Mouse (Mus musculus) monocyte, adult 59 days (primary cell): ENCODE measurements around the gene Hist1h2ao. TPM values are rescaled to one million over a fixed set of nuclear protein-coding genes. Genes with fewer than 3 reads are reported as not detected.

Experiments
- total RNA-seq, 2 experiments: library from RNA; stranded (reverse); gene quantifications; one replicate each; pipeline ENCODE4 v1.2.4; 2023

The Hist1h2ao gene
- 100 to 1,000 TPM; 303 to 332 TPM for total RNA-seq

GRCm38 (mm10) chr13:21810073-21810472 is at the start of gene Hist1h2ao, which contains the start of gene Hist1h2bq:
Gene Hist1h2ao (plus strand): TSS chr13:21810465.
Gene Hist1h2bq (minus strand): TSS chr13:21810197.

DNA sequence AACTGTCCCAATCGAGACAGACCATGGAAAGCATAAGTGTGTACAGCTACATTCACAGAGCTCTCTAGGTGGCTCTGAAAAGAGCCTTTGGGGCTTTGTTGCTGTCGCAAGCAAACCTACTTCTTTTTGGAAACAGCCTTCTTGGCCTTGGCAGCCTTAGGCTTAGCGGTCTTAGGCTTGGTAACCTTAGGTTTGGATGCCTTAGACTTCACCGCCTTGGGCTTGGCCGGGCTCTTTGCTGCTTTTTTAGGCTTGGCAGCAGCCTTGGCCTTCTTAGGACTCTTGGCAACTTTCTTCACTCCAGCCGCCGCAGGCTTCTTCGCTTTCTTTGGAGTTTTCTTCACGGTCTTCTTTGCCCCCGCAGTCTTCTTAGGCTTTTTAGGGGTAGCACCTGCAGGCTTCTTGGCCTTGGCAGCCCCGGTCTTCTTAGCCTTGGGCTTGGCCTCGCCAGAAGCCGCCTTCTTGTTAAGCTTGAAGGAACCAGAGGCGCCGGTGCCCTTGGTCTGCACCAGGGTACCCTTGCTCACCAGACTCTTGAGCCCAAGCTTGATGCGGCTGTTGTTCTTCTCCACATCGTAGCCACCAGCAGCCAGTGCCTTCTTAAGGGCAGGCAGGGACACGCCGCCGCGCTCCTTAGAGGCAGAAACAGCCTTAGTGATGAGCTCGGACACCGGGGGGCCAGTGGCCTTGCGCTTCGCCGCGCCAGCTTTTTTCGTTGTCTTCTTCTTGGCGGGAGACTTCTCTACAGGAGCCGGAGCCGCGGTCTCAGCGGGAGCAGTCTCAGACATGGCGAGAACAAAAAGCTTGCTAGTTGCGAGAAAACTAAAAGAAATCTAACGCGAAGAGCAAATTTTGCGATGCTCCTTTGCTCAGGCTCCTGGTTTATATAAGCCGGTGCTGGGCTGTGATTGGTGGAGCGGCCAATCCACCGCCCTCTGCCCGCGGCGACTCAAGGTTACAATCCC is 30.2 kb upstream of the Hist1h2ao start, which contains the start of gene Hist1h1b:
Hist1h1b (minus strand) TSS at position 859 of the 965 bp plus-strand sequence.

GRCm38 (mm10) chr13:21783255-21783617 is 27.0 kb upstream of the Hist1h2ao start, which contains the start of gene Hist1h3i:
Gene Hist1h3i (minus strand): TSS chr13:21783370.

GRCm38 (mm10) chr13:21786899-21787629 is 23.2 kb upstream of the Hist1h2ao start, which contains the start of the genes Hist1h2an and Hist1h2bp:
Gene Hist1h2an (minus strand): TSS chr13:21787218.
Gene Hist1h2bp (plus strand): TSS chr13:21787461.

GRCm38 (mm10) chr13:21811539-21811938 is 1.3 kb downstream of the Hist1h2ao start, which contains the start of gene Hist1h4m:
Gene Hist1h4m (plus strand): TSS chr13:21811746.

DNA sequence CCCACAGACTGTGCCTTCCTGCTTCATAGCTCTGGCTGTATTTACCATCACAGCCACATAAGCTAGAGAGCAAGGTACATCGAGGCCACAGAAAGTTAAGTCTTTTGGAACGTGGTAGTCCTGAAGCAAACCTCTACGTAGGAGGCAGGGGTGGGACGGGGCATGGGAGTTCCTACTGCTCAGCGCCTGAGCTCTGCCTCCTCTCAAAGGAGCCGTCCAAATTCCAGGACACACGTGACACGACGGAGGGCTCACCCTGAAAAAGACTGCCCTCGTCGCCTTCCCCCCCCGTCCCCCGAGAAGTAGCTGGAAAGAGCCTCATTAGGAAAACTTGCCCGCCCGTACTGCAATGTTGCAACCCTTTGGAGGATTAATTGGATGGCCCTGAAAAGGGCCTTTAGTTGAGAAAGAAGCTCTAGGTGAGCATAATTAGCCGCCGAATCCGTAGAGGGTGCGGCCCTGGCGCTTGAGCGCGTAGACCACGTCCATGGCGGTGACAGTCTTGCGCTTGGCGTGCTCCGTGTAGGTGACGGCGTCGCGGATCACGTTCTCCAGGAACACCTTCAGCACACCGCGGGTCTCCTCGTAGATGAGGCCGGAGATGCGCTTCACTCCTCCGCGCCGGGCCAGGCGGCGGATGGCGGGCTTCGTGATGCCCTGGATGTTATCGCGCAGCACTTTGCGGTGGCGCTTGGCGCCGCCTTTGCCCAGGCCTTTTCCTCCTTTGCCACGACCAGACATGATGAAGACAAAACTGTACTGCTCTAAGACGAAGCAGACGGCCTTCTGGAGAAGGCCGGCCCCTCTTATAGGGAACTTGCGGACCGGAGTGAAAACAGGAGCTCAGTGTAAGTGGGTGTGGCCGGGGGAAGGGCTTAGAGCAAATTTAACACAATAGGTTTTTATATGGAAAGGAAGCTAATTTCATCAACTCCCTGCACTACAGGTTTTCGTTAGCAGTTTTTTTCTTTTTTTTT is 21.4 kb downstream of the Hist1h2ao start, which contains the start of gene Hist1h4n:
Hist1h4n (minus strand) TSS at position 779 of the 977 bp plus-strand sequence.

DNA sequence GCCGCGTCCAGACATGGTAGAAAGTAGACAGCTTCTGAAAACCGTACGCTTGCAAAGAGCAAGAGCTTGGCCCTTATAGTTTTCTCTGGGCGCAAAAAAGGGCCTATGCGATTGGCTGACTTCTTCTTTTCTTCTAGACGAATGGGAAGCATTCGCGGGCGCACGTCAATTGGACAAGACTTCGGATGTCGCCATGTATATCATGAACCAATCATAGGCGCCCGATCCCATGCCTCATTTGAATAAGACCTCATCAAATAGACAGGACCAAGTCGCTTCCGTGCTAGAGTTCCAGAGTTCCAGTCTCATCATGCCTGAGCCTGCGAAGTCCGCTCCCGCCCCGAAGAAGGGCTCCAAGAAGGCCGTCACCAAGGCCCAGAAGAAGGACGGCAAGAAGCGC is 23.2 kb downstream of the Hist1h2ao start, which contains the start of the genes Hist1h2ap and Hist1h2br:
Hist1h2ap (minus strand) TSS at position 47 of the 400 bp plus-strand sequence.
Hist1h2br (plus strand) TSS at position 283 of the 400 bp plus-strand sequence.

Other genes starting within 250 kb of the Hist1h2ao start
- not detected for gene Olfr1364, start 228.7 kb upstream of the Hist1h2ao start, total RNA-seq
- gene Olfr1362, start 196.4 kb upstream of the Hist1h2ao start, total RNA-seq = not detected
- not detected for gene Olfr11, start 167.9 kb upstream of the Hist1h2ao start, total RNA-seq
- gene Olfr1361, start 147.1 kb upstream of the Hist1h2ao start, total RNA-seq = not detected
- not detected for gene Olfr1360, start 133.1 kb upstream of the Hist1h2ao start, total RNA-seq
- gene Olfr1359, start 112.4 kb upstream of the Hist1h2ao start, total RNA-seq = not detected
- 100 to 1,000 TPM in 1 of 2 experiments, 10 to 100 TPM in 1; 76.3 to 127 TPM for gene Hist1h2bl, start 94.3 kb upstream of the Hist1h2ao start, total RNA-seq
- gene Hist1h2ai, start 94.0 kb upstream of the Hist1h2ao start, total RNA-seq = 10 to 100 TPM; 49.1 to 81.3 TPM
- 100 to 1,000 TPM; 116 to 129 TPM for gene Hist1h3h, start 92.8 kb upstream of the Hist1h2ao start, total RNA-seq
- 10 to 100 TPM in 1 of 2 experiments, 1 to 10 TPM in 1; 9.8 to 11.6 TPM for gene Hist1h2bm, start 88.4 kb upstream of the Hist1h2ao start, total RNA-seq
- 10 to 100 TPM; 15.5 to 16.5 TPM for gene Hist1h4j, start 75.4 kb upstream of the Hist1h2ao start, total RNA-seq
- gene Hist1h4k, start 60.0 kb upstream of the Hist1h2ao start, total RNA-seq = 100 to 1,000 TPM; 368 to 459 TPM
- 10 to 100 TPM; 38.3 to 45.1 TPM for gene Hist1h2ak, start 56.6 kb upstream of the Hist1h2ao start, total RNA-seq
- gene Hist1h2bn, start 56.3 kb upstream of the Hist1h2ao start, total RNA-seq = 100 to 1,000 TPM in 1 of 2 experiments, 10 to 100 TPM in 1; 96.0 to 110 TPM
- 100 to 1,000 TPM in 1 of 2 experiments, 10 to 100 TPM in 1; 97.5 to 117 TPM for gene Hist1h1b, start 29.8 kb upstream of the Hist1h2ao start, total RNA-seq
- 100 to 1,000 TPM; 136 to 153 TPM for gene Hist1h3i, start 27.1 kb upstream of the Hist1h2ao start, total RNA-seq
- 10 to 100 TPM; 24.1 to 24.2 TPM for gene Hist1h2an, start 23.2 kb upstream of the Hist1h2ao start, total RNA-seq
- 10 to 100 TPM; 19.4 to 40.1 TPM for gene Hist1h2bp, start 23.0 kb upstream of the Hist1h2ao start, total RNA-seq
- gene Hist1h2bq, start 268 bp upstream of the Hist1h2ao start, total RNA-seq = 100 to 1,000 TPM; 150 to 156 TPM
- 100 to 1,000 TPM; 127 to 412 TPM for gene Hist1h4m, start 1.3 kb downstream of the Hist1h2ao start, total RNA-seq
- 100 to 1,000 TPM in 1 of 2 experiments, 10 to 100 TPM in 1; 44.0 to 264 TPM for gene Hist1h4n, start 21.7 kb downstream of the Hist1h2ao start, total RNA-seq
- 10 to 100 TPM; 29.1 to 43.8 TPM for gene Hist1h2ap, start 23.0 kb downstream of the Hist1h2ao start, total RNA-seq
- gene Hist1h2br, start 23.3 kb downstream of the Hist1h2ao start, total RNA-seq = 100 to 1,000 TPM; 156 to 160 TPM
- gene Zfp184, start 134.6 kb downstream of the Hist1h2ao start, total RNA-seq = under 1 TPM; 0.37 to 0.85 TPM
- not detected for gene Pom121l2, start 170.7 kb downstream of the Hist1h2ao start, total RNA-seq
- gene Prss16, start 199.3 kb downstream of the Hist1h2ao start, total RNA-seq = not detected
- gene Hist1h2ah, start 225.1 kb downstream of the Hist1h2ao start, total RNA-seq = 10 to 100 TPM in 1 of 2 experiments, 1 to 10 TPM in 1; 6.2 to 21.1 TPM
- gene Hist1h2bk, start 225.4 kb downstream of the Hist1h2ao start, total RNA-seq = 10 to 100 TPM; 41.1 to 44.2 TPM
- 100 to 1,000 TPM in 1 of 2 experiments, 10 to 100 TPM in 1; 97.7 to 127 TPM for gene Hist1h4i, start 230.9 kb downstream of the Hist1h2ao start, total RNA-seq
- 10 to 100 TPM; 48.0 to 57.6 TPM for gene Hist1h2ag, start 232.5 kb downstream of the Hist1h2ao start, total RNA-seq
- 10 to 100 TPM; 87.4 to 91.5 TPM for gene Hist1h2bj, start 232.7 kb downstream of the Hist1h2ao start, total RNA-seq